Mouse (Mus musculus): Measurements from ENCODE around the gene Tgfbr3.

Tgfbr3 gene

DNA sequence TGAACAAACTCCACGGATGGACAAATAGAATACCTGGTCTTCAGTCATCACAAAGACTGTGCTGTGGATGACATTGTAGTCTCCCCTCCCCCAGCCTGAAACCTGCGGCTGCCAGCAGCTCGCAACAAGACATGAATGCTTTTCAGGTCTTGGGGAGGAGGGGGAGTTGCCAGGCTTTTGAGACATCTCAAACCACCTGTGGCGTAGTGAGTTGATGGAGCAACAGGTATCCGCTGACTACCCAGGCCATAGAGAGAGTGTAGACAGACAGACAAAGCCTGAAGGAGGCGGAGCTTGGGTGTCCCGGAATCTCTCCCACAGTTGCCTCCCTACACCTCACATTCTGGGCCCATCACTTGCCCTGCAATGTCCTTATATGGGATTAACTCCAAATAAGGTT lies 117.6 kb downstream of the Tgfbr3 start:
- no peak for DNase-seq (ENCODE audit: low spot score)

DNA sequence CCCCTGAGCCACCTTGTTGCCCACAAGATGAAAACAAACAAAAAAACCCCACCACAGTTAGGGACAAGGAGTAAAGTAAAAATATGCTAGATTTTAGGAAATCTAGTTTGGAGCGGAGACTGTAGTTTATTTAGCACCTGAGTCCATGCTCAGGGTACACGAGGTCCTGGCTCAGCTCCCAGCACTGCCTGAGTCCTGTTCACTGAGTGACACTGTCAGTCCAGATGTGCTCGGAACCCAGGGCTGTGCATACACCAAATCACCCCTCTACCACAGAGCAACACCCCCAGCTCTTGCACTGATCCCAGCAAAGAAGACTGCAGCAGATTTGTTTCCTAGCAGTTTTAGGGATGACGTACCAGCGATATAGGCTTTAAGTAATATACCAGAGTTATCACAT lies 119.6 kb downstream of the Tgfbr3 start:
- DNase-seq (ENCODE audit: low spot score), result no peak

DNA sequence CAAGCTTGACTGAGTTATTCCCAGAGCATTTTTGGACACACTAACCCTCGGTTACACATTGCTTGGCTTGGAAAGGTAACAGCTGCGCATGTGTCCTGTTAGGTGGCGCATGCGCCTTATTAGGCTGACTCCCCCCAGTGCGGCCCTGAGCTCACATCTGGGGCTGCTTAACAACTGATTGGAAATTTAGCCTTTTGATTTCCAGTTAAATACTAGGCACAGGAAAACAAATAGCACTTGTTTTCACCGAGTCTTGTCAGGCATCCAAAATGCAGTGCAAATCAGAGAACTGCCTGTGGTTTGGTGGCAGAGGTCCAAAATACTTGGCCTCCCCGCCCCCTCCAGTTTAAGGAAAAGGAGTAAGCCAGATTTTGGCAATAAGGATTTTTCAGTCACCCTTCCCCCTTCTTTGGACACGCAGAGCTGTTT lies 121.5 kb downstream of the Tgfbr3 start:
- DNase-seq (ENCODE audit: low spot score), result peak; percentile 86

DNA sequence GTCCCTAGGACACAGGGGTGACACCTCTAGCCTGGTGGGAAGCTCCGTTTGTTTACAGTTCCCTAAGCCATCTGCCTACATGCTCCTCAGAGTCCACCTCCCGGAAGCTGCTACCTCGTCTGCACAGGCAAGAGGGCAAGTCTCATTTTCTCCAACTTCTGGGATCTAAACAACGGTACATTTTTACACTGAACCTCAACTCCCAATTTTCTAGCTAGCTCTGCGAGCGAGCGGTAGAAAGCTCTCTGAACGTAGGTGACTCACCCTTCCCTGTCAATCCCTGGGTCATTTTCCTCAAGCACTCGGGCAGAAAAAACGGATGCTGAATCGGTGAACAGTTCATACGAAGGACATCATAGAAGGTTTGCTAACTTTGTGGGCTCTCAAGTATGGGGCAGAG lies 122.1 kb downstream of the Tgfbr3 start:
- no peak for DNase-seq (ENCODE audit: low spot score)

DNA sequence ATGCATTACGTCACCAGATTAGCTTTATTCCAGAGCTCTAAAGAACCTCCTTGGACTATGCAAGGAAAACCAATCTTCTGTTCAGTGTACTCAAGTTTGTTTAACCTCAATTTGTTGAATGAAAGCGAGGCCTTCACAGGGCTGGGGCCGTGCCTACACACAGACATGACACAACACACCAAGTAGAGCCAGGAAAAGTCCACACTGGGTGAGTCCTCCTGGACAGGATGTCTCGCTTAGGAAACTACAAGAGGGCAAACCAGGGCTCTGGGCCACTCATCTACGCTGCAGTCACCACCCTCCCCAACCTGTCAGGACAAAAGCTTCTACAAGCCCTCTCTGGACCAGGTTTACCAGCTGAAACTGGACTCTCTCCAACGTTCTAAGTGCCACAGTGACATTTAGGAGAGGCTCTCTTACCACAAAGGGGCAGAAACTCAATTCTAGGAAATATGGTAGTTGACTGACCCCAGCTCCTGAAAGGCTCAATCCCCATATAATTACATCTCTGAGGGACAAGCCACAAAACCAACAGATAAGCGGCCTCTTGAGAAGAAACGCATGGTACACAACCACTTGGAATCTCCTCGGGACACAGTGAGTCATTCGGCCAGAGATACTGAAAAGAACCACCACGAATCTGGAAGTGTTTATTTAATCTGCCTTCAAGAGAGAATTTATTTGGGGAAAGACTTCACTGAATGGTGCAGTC lies 122.6 kb downstream of the Tgfbr3 start:
- DNase-seq (ENCODE audit: low spot score), result no peak

DNA sequence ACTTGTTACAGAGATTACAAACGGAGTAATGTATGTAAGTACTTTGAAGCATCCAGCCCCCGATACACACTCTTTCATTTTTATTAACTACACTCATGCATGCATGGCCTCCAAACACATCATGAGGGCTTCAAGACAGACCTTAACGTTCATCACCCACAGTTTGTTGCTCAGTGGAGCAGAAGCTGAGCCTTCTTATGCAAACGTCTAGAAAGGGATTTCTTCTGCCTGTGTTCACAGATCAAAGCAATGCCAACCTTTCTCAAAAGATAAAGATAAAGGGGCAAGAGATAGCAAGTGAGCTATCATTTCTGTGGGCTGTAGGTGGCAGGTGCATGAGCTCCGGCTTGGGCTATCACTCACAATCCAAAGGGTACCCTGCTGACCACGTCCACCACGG lies 123.7 kb downstream of the Tgfbr3 start:
- DNase-seq (ENCODE audit: low spot score), result no peak

DNA sequence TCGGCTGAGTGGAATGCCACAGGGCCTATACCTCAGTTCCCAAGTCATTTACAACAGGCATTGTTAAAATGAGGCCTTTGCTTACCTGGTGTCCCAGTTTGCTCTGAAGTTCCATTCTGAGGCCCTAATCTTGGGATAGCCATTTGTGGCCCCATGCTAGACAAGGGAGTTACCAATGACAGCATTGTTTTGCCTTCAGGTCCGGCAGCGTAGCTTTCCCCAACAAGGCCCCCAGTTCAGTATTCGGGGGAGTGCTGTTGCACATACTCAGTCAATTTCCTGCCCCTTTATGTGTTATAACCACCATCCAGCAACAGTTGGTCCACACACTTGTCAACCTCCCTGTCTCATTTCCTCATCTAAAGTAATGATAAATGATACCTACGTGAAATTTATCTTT lies 124.2 kb downstream of the Tgfbr3 start:
- no peak for DNase-seq (ENCODE audit: low spot score)

DNA sequence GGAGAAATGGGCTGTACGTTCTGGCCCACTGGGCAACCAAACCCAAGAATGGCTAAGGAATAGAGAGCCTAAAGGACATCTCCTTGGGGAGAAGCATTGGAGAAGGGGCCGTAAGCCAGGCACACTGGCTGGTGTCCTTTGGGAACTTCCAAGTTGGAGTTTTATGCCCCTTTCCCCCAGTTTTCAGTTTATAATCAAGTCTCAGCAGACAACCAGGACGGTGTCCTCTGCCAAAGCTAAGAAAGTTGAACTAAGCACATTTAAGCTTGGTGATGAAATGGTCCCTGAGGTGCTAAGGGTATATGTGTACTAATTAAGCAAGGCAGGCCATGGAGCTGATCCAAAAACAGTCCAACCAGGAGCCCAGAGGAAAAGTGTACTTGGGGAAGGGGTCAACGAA lies 124.6 kb downstream of the Tgfbr3 start:
- DNase-seq (ENCODE audit: low spot score), result no peak

DNA sequence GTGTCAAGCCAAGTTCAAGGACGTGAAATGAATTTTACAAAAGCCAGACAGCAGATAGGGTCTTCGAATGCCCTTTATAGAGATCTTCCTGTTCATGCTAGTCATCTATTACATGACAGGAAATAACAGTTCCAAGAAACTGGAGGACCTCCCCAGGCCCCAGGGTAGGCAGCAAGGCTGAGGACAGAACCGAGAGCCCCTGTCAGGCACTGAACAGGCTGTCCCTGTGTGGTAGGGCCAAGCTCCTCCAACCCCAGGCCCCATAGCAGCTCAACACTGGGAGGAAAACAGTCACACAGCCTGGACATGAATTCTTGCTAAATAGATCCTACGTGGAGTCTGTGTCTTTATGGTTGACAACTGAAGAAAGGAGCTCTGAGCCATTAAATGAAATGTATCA lies 125.3 kb downstream of the Tgfbr3 start:
- no peak for DNase-seq (ENCODE audit: low spot score)

DNA sequence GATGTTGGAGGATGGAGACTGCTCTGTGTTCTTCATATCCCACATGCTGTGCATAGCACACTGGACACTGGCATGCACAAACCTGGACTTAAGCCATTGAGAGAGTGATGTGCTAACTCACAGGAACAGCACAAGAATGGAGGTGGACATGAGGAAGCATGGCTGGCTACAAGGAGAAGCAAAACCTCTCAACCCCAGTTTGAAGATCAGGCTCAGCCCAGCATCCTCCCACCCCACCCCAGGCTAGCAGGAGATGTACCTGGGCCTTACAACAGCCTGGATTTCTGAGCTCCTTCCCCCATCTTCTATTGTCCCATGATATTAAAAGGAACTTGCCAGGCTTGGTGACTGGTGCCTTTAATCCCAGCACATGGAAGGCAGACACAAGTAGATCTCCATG lies 126.1 kb downstream of the Tgfbr3 start:
- DNase-seq (ENCODE audit: low spot score), result no peak

DNA sequence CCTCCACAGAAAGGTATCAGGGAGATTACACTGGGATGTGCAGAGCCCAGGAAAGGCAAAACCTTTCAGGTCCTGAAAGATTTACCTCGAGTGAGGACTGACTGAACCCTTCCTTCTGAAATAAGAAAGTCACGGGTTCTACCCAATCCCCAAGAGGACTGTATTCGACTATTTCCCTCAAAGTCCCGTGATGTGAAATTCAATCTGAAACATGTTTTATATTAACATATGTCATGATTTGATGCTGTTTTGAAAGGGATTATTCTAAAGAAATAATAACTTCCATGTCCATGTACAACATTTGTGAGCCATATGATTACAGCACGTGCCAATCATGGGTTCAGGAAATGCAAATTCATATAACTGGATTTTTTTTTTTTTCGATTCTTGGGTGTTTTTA lies 126.6 kb downstream of the Tgfbr3 start:
- no peak for DNase-seq (ENCODE audit: low spot score)

DNA sequence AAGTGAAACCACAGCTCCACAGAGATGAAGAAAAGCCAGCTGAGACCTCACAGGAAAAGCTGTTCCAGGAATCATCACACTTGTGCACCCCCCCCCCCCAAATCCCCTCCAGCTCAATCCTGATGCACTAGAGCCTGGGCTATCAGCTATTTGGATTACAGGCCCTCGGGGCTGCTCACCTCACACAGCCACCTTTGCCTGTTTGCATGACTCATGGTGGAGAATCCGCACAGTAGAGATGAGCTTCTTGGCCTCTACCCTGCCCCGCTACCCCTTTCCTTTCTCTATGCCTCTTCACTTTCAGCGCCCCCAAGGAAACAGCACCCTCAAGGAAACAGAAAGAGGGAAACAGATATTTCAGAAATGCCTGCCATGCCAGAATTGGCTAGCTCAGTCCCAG lies 127.1 kb downstream of the Tgfbr3 start:
- no peak for DNase-seq (ENCODE audit: low spot score)

DNA sequence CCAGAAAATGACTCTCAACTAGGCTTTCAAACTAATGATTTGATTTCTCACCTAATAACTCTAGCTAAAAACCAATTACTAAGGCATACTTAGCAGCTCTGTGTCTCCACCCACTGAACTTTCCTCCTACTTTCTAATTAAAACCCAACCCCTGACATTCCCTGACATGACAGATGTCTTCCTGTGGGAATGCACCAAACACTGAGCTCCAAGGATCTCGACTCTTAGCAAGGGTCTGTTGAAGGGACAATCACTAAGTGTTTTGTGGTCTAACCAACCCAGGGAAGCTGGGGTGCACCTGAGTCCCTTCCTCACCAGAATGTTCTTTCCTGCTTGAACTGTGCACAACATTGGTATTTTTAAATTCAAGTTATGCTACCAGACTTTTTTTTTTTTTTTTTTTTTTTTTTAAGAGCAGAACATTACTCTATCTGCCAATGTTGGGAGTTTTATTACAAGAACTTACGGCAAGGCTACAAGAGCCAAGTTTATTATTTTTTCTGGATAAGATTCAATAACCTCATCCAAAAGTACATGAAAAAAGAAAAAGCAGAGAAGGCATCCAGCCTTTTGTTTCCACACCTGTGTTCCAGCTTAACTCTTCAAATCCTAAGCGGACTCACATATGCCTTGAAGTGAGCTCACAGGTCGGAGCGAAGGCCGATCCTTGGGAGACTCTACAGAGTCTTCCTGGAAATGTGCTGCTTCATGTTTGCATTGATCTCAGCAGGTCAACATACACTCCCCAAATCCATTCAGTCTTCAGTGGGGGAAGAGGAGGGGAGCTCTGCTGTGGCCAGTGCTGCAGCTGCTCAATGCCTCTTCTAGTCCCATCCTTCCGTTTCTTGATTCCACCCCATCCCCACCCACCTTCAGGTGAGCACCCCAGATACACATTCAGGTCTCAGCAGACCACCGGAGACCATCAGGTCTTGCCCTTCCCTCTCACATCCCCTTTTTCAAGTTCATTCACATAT lies 129.2 kb downstream of the Tgfbr3 start:
- DNase-seq (ENCODE audit: low spot score), result no peak

DNA sequence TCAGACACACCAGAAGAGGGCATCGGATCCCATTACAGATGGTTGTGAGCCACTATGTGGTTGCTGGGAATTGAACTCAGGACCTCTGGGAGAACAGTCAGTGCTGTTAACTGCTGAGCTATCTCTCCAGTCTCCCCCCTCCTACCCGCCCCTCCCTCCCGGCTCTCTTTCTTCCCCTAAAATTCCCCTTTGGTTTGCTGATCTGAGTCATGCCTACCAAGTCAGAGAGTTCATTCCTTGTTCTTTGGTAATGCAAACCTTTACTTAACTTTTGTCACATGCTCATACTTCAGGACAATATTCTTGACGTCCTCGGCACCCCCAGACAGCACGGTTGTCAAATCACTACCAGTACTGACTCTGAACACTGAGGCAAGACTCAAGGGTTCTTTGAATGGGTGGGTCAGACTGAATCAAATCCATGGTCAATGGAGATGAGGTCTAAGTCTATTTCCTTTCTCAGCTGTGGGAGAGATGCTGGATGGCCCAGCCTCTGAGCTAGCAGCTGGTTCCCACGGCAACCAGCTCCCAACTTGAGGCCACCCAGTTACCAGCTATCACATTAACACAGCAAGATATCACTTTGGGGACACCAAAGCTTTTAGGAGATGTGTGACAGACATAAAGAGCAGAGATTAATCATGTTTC lies 130.8 kb downstream of the Tgfbr3 start:
- no peak for DNase-seq (ENCODE audit: low spot score)

DNA sequence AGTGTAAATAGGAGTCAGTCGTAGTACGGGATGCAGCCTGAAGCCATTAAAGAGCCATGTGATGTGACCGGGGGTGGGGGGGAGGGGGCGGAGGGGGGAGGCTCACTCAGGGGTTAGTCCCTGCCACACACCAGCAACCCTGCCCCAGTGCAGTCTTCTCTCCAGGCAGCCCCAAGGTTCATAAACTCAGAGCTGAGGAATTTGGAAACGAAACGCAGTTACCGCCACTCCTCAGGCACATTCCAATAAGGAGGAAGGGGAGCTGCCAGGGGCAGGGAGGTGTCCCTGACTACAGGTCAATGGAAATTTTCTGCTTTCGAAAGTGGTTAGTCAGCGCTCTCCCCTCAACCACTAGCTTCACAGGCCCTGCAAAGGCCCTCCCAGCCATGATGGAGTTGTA lies 132.0 kb downstream of the Tgfbr3 start:
- DNase-seq (ENCODE audit: low spot score), result no peak

DNA sequence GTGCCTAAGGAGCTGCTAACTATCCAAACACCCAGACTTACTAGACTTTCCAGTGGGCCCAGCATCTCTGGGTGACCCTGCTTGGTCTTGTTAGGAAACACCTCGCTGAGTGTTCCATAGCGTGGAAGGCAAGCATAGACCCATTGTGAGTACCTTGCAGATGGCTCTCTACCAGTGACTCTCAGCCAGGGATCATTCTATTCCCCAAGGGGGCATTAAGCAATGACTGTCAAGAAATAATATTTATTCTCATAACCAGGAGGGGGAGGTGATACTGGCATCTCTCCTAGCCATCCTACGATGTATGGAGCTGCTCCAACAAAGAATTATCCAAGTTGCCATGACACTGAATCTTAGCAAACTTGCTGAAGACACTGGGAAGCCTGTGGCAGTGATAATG lies 133.3 kb downstream of the Tgfbr3 start:
- DNase-seq (ENCODE audit: low spot score), result no peak

DNA sequence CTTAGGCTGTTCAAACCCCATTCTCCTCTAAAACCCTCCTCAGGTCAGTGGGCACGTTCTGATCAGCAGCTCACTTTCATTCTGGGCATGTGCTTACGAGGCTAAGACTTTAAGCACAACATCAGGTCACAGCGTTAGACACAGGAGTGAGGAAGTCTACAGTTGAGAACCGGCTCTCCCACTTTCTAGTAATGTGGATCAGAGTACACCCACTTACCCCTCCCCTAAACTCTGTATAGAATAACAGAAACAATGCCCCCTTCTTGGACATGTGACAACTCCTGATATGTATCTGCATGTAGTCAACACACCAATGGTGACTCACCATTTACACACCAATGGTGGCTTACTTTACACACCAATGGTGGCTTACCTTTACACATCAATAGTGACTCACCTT lies 136.4 kb downstream of the Tgfbr3 start:
- no peak for DNase-seq (ENCODE audit: low spot score)

DNA sequence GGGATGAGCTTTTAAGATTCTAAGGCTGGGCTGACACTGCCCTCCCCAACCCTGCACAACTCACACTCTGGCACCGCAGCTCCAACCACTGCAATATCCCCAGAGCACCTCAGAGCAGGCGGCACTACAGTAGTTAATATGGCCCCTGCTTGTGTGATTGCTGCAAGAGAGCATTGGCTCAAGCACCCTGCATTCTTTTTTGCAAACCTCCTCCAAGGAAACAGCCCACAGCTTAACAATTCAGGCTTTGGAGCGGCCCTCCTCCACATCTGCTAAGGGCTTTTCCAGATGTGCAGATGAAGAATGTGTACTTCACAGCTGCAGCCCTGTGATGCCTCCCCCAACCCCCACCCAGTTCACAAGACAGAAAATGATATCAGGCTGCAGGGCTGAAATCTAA lies 138.1 kb downstream of the Tgfbr3 start:
- DNase-seq (ENCODE audit: low spot score), result no peak

DNA sequence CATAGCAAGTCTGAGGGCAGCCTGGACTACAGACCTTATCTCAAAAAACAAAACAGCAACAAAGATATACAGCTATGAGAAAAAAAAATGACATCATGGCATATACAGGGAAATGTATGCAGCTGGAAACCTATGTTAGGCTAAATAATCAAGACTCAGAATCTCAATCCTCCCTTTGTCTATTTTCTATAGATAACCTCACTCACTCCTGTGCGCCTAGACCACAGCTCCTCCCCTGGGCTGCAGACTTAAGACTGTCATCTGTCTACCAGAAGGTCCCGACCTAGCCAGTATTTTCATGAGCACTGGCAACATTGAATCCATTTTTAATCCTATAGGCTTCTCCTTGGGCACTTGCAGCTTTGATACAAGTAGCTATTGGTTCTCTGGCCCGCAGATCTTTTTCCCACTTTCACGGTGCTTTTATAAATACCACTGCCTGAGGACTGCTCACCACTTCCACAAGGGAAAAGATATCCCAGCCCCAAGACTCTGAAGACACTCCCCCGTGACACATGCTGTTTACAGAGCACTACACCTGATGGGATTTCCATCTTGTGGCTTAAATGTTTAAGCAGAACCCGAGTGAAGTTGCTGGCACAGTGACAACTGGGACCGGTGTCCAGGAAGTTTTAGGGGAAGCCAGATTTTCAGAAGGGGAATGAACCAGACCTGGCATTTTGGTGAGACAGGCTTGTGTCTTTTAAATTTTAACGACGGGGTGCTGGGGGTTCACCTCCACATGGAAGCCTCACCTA lies 138.7 kb downstream of the Tgfbr3 start:
- no peak for DNase-seq (ENCODE audit: low spot score)

DNA sequence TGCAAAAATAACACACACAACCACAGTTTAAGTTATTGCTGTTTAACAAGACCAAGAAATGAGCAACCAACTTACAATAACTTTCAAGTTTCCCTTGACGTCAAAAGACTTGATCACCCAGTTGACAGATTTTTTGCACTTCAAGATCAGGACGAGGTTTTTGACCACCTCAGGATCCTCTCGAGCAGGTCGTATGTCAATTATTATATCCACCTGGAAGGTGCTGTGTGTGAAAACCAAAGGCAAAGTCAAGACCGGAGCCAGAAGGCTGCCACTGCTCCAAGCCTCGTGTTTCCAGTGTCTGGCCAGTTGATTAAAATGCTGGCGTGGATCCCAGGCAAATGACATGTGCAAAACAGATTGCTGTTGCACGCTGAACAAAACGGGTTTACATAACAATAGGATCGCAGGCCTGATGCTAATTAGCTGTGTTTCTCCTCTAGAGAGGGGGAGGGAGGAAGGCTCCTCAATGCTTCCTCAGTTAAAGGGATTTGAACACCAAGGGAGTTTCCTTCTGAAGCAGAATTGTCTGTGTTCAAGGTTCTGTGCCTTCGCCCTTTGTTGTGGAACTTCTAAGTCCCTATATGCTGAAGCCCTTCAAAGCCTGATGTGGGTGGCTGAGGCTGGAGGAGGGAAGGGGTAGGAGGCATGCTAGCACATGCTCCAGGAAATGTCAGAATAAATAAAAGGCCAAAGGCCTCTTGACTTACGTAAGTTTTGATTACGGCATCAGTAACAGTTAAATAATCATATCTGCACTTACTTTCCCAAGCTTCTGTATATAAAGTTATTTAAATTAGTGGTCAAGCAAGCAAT lies 141.3 kb downstream of the Tgfbr3 start:
- DNase-seq (ENCODE audit: low spot score), result peak; percentile 42

DNA sequence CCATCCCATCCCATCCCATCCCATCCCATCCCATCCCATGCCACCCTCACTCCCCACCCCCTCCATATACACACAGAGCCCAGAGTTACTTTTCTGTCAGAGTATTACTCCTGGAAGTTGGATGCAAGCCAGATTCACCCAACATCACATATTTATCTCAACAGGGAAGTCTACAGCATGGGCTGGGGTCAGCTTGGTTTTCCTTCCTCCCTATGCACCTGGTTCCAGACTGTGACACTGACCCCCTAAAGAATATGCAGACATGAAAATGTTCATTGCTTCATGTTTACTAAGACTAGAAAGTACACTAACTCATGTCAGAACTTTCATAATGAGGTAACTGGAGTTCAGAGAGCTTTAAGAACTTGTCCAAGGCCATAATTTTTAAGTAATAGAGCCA lies 142.0 kb downstream of the Tgfbr3 start:
- DNase-seq (ENCODE audit: low spot score), result no peak

All from ovary, postnatal 14 days (tissue).